Mouse (Mus musculus) liver, embryonic 16.5 days (tissue): ENCODE results near the gene Abhd11. TPM values are rescaled to one million over a fixed set of nuclear protein-coding genes. Genes with fewer than 3 reads are reported as not detected.

Experiments used
- ATAC-seq: fragments of 200-750 bp; cut with Nextera tagmentation; 2 replicates; pipeline ENCODE4 v1.8.0; 2017; ENCODE audit warnings: low read depth, mild to moderate bottlenecking, moderate number of reproducible peaks, moderate library complexity
- H3K27ac ChIP-seq: fragments of 300-500 bp; sonication (generic); 2 replicates; pipeline ENCODE4 v1.5.1; 2014; ENCODE audit warnings: mild to moderate bottlenecking, low read length
- H3K27me3 ChIP-seq: fragments of 300-500 bp; sonication (generic); 2 replicates; pipeline ENCODE4 v1.6.1; 2014; ENCODE audit warnings: low read depth, low read length, mixed read lengths; ENCODE audit not compliant: control insufficient read depth, insufficient read depth
- H3K36me3 ChIP-seq: fragments of 300-500 bp; sonication (generic); 2 replicates; pipeline ENCODE4 v1.6.1; 2014; ENCODE audit warnings: mild to moderate bottlenecking; ENCODE audit not compliant: control insufficient read depth, insufficient read depth
- H3K4me1 ChIP-seq: fragments of 300-500 bp; sonication (generic); 2 replicates; pipeline ENCODE4 v1.6.1; 2014; ENCODE audit warnings: low read depth, low read length, mixed read lengths; ENCODE audit not compliant: control insufficient read depth
- H3K4me2 ChIP-seq: fragments of 300-500 bp; sonication (generic); 2 replicates; pipeline ENCODE4 v1.6.1; 2014; ENCODE audit warnings: low read depth, low read length, mixed read lengths
- H3K4me3 ChIP-seq: fragments of 300-500 bp; sonication (generic); 2 replicates; pipeline ENCODE4 v1.5.1; 2014; ENCODE audit warnings: low read depth, mild to moderate bottlenecking, low read length
- H3K9ac ChIP-seq: fragments of 300-500 bp; sonication (generic); 2 replicates; pipeline ENCODE4 v1.6.1; 2014; ENCODE audit warnings: low read depth, low read length
- H3K9me3 ChIP-seq: fragments of 300-500 bp; sonication (generic); replicated peaks from 2 replicates; pipeline ENCODE4 v1.6.1; 2016; ENCODE audit warnings: low read length; ENCODE audit not compliant: control insufficient read depth
- WGBS: fragments of 180-500 bp; shearing (Covaris S2); extraction: QIAGEN DNeasy Blood & Tissue Kit; methylation state at CpG from one replicate; pipeline ENCODE4 v1.1.7; 2014; ENCODE audit not compliant: insufficient replicate concordance; 5-methylcytosine and 5-hydroxymethylcytosine counted together
- polyA plus RNA-seq: library from polyadenylated mRNA; unstranded; fragments of >200 nt; fragmentation: Nextera tagmentation; extraction: Ambion mirVana; gene quantifications from 2 replicates; pipeline ENCODE4 v1.2.1, GENCODE M21; 2015

The Abhd11 gene
- polyA plus RNA-seq, 1 experiment from 2014 or later = 26.6 TPM

- no peak overlapping the region for H3K4me3 ChIP-seq
- no peak overlapping the region for H3K9ac ChIP-seq
- no peak for ATAC-seq
- H3K27ac ChIP-seq = no peak overlapping the region
- H3K27me3 ChIP-seq = no peaks in the 10 kb centered on the region; the same call in 1 of the 2 replicates
- no peaks in the 10 kb centered on the region for H3K36me3 ChIP-seq
- no peaks in the 10 kb centered on the region; the same call in 1 of the 2 replicates for H3K4me1 ChIP-seq
- H3K9me3 ChIP-seq = no peaks in the 10 kb centered on the region
- no peak overlapping the region for H3K4me2 ChIP-seq
- 63% methylated on average over 16 of the region's 16 CpGs for WGBS
Observed at GRCm38 (mm10) chr5:135000751-135001150, 8.2 kb upstream of the Abhd11 start.

- Histone ChIP-seq H3K27ac (no peak overlapping the region), H3K9ac (no peak overlapping the region), H3K4me3 (no peak overlapping the region), H3K9me3 (no peaks in the 10 kb centered on the region), H3K4me2 (no peak overlapping the region), H3K27me3 (no peaks in the 10 kb centered on the region; the same call in 1 of the 2 replicates), H3K4me1 (no peaks in the 10 kb centered on the region; the same call in 1 of the 2 replicates), H3K36me3 (no peaks in the 10 kb centered on the region)
- 8% methylated on average over 13 of the region's 14 CpGs for WGBS
- ATAC-seq = peak; percentile 80
Observed at GRCm38 (mm10) chr5:135001309-135001708, 7.6 kb upstream of the Abhd11 start.

GRCm38 (mm10) chr5:135002151-135002550 is 6.8 kb upstream of the Abhd11 start:
- WGBS = 52% methylated on average over 5 of the region's 5 CpGs
- ATAC-seq = no peak
- no peaks in the 10 kb centered on the region; the same call in 1 of the 2 replicates for H3K4me1 ChIP-seq
- no peak overlapping the region for H3K9ac ChIP-seq
- H3K4me3 ChIP-seq = no peak overlapping the region
- no peaks in the 10 kb centered on the region; the same call in 1 of the 2 replicates for H3K27me3 ChIP-seq
- H3K4me2 ChIP-seq = no peak overlapping the region
- no peak overlapping the region for H3K27ac ChIP-seq
- H3K9me3 ChIP-seq = no peaks in the 10 kb centered on the region
- no peaks in the 10 kb centered on the region for H3K36me3 ChIP-seq

GRCm38 (mm10) chr5:135007802-135008571 is 965 bp upstream of the Abhd11 start:
- Histone ChIP-seq H3K4me2 (peak overlapping the region; percentile 99), H3K9me3 (no peaks in the 10 kb centered on the region), H3K27me3 (no peaks in the 10 kb centered on the region), H3K4me3 (peak overlapping the region; percentile 64), H3K36me3 (no peaks in the 10 kb centered on the region), H3K4me1 (peaks cover 32% of the 10 kb centered on the region), H3K9ac (peak overlapping the region; percentile 80), H3K27ac (peak overlapping the region; percentile 93)
- WGBS = 30% methylated on average over 16 of the region's 16 CpGs
- no peak for ATAC-seq

- peak overlapping the region; percentile 71 for H3K9ac ChIP-seq
- 0% methylated on average over 35 of the region's 37 CpGs for WGBS
- peak; percentile 62 for ATAC-seq
- H3K27ac ChIP-seq = peak overlapping the region; percentile 91
- H3K27me3 ChIP-seq = no peaks in the 10 kb centered on the region
- H3K9me3 ChIP-seq = no peaks in the 10 kb centered on the region
- no peaks in the 10 kb centered on the region for H3K36me3 ChIP-seq
- peak overlapping the region; percentile 99 for H3K4me2 ChIP-seq
- peaks cover 33% of the 10 kb centered on the region for H3K4me1 ChIP-seq
- peak overlapping the region; percentile 64 for H3K4me3 ChIP-seq
Observed at GRCm38 (mm10) chr5:135009590-135010319, 803 bp downstream of the Abhd11 start.

- ATAC-seq = no peak
- Histone ChIP-seq H3K4me2 (peak overlapping the region; percentile 99), H3K4me1 (peaks cover 33% of the 10 kb centered on the region), H3K36me3 (no peaks in the 10 kb centered on the region), H3K27ac (peak overlapping the region; percentile 91), H3K9ac (peak overlapping the region; percentile 71), H3K9me3 (no peaks in the 10 kb centered on the region), H3K27me3 (no peaks in the 10 kb centered on the region), H3K4me3 (peak overlapping the region; percentile 64)
- WGBS = 46% methylated on average over 7 of the region's 7 CpGs
Observed at GRCm38 (mm10) chr5:135010320-135010709, 1.4 kb downstream of the Abhd11 start.

- no peak overlapping the region for H3K9ac ChIP-seq
- no peak overlapping the region for H3K4me2 ChIP-seq
- no peak overlapping the region for H3K27ac ChIP-seq
- no peak overlapping the region for H3K4me3 ChIP-seq
- H3K9me3 ChIP-seq = no peaks in the 10 kb centered on the region
- H3K27me3 ChIP-seq = no peaks in the 10 kb centered on the region
- H3K4me1 ChIP-seq = peaks cover 33% of the 10 kb centered on the region
- H3K36me3 ChIP-seq = no peaks in the 10 kb centered on the region
- no peak for ATAC-seq
- WGBS = 79% methylated on average over 25 of the region's 25 CpGs
Observed at GRCm38 (mm10) chr5:135010841-135011743, 2.1 kb downstream of the Abhd11 start.

- Histone ChIP-seq H3K36me3 (no peaks in the 10 kb centered on the region), H3K9me3 (no peaks in the 10 kb centered on the region), H3K4me3 (no peak overlapping the region), H3K9ac (no peak overlapping the region), H3K27ac (no peak overlapping the region), H3K4me1 (peaks cover 35% of the 10 kb centered on the region), H3K4me2 (no peak overlapping the region), H3K27me3 (no peaks in the 10 kb centered on the region)
- ATAC-seq = no peak
- WGBS = 62% methylated on average over 26 of the region's 26 CpGs
Observed at GRCm38 (mm10) chr5:135011809-135012613, 3.1 kb downstream of the Abhd11 start.
